Mouse (Mus musculus) kidney, adult 18-20 months (tissue): ENCODE measurements around the gene Plekhh1.

Experiments used
- DNase-seq: peaks from one replicate; pipeline ENCODE4 v3.0.0; 2021

Plekhh1 gene

DNA sequence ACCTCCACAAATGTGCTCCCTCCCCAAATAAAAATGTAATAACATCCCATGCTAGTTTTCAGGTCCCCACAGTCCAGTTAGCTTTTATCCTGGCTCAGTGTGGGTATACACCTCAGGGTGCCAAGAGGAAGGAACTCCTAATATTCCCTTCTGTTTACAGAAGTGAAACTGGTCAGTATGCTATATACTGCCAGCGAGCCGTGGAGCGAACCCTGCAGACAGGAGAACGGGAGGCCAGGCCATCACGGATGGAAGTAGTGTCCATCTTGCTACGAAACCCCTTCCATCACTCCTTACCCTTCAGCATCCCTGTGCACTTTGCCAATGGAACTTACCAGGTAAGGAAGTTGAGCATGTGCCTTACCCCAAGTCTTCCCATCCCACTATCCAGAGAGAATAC is 43.6 kb downstream of the Plekhh1 start:
- DNase-seq = no peak

DNA sequence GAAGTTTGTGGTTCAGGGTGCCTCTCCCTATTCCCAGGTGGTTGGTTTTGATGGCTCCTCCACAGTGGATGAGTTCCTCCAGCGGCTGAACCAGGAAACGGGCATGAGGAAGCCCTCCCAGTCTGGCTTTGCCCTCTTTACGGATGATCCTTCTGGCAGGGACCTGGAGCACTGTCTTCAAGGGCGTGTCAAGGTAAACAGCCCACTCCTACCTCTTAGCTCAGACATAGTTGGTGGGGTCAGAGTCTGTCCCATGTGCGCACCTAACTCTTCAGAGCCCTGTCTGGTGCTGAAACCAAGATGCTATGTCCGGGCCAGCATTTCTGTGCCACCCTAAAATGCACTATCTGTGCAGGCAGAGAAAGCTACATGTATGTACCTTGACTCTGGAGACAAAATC is 44.4 kb downstream of the Plekhh1 start:
- no peak for DNase-seq

DNA sequence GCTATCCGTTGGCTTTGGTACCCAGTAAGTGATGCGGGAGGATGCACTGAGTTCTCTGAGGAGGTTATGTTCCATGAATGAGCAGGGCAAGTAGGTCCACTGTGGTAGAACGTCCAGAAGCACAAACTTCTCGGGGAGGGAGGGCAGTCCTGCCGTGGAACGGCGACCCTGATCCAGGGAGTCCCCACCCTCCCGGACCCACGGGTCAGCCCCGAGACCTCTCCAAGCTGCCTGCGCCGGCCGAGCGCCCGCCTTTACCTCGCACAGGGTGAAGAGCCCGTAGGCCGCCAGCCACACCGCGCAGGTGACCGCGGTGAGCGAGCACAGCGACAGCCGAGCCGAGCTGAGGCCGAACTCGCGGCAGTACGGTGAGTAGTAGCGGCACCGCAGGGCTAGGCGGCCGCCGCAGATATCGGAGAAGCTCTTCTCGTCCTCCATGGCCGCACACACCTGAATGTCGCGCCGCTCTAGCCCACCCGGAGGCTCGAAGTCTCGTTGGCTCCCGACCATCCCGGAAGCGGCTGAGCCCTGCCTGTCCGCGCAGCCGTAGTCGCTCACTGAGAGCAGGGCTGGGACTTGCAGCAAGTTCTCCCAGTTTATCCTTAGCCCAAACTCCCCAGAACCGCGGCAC is 60.3 kb downstream of the Plekhh1 start, which contains the start of gene Pigh:
Gene Pigh, minus strand, starts transcription at position 470 of the 631 bp plus-strand sequence.
- DNase-seq = peak; percentile 85

DNA sequence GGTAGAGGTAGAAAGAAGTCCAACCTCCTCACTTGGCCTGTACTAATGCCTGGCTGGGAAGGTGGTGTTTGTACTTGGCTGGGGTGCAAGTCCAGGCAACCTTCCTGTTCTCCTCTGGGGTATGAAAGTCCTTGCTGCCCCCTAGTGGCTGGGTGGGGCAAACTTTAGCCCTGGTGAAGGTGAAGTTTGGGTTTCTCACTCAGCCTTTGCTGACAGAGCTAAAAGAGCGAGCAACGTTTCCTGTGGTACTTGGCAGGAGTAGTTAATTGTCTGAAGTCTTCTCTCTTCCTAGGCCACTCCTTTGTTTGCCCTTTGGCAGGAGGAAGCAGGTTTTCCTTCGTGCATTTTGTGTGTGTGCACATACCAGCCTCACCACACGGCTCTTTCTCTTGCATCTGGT is 63.6 kb downstream of the Plekhh1 start:
- DNase-seq = peak; percentile 78

DNA sequence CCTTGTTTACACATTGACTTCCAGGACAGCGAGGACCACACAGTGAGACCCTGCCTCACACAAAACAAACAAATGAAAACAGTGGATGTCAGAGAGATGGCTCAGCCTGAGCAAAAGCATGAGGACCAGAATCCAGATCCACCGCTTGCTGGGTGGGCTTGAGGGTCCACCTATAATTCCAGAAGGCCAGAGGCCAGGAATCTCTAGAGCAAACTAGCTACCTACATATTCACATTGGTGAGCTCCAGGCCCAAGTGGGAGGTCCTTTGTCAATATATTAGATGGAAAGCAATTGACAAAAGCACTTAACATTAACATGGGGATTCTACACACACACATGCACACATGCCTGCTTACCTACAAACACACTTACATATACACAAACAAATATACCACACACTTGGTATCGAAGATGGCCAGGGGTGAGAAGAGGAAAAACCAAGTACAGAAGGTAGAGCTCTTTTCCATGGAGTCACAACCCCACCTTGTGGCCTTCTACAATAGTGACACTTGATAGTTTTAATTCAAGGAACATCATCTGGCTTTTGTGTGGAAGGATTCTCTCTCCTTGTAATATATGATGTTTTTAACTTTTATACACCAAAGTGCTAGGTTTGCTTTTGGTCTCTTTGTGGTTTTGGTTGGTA is 68.3 kb downstream of the Plekhh1 start:
- DNase-seq = no peak

DNA sequence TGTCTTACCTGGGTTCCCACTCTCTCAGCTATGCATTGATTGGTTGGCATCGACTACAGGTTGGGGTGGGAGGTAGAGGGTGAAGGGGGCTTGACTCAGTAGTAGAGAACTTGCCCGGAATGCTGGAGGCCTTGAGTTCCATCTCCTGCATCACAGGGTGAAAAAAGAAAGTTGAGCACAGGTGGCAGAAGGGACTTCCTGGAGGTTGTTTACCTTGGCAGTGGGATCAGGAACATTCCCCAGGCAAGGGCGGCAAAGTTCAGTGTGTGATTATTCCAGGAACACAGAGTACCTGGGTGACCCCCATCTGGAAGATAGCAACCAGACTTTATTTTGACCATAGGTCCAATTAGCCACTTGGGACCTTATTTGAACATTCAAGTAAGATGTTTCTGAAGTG is 74.8 kb downstream of the Plekhh1 start:
- DNase-seq = peak; percentile 63

DNA sequence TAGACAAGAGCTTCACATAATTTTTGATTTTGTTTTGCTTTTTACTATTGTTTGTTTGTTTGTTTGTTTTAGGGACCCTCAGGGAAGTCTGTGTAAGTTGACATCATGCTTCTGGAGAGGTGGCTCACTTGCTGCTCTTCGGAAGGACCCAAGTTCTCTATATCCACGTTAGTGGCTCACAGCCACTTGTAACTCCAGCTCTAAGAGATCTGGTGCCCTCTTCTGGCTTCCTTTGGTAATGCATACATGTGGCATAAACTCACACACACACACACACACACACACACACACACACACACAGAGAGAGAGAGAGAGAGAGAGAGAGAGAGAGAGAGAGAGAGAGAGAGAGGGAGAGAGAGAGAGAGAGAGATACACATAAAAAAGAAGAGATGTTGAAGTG is 75.6 kb downstream of the Plekhh1 start:
- DNase-seq = no peak

DNA sequence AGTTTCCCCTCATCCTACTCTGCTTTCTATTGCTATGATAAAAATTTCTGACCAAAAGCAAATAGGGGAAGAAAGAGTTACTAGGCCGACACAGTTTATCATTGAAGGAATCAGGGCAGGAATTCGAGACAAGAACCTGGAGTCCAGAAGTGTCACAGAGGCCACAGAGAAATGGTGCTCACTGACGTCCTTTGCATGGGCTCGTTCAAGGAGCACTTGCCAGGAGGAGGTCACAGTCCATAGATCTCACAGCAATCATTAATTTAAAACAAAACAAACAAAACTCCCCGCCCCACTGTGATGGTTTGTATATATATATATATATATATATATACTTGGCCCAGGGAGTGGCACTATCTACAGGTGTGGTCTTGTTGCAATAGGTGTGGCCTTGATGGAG is 76.3 kb downstream of the Plekhh1 start:
- DNase-seq = no peak

DNA sequence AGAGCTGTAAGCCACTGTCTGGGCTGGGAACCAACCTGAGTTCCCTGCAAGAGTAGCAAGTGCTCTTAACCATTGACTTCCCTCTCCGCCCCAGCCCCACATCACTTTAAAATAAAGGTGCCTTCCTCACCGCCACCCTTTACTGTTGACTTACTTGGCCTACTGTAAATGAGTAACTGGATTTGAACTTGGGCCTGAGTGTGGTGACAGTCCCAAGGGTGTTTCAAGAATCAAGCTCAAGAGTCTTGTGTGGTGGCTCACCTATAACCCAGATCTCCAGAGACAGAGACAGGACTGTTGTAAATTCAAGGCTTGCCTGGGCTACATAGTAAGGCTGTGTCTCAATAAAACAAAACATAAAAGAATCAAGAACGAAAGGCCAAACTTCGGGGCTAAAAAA is 90.0 kb downstream of the Plekhh1 start:
- no peak for DNase-seq

DNA sequence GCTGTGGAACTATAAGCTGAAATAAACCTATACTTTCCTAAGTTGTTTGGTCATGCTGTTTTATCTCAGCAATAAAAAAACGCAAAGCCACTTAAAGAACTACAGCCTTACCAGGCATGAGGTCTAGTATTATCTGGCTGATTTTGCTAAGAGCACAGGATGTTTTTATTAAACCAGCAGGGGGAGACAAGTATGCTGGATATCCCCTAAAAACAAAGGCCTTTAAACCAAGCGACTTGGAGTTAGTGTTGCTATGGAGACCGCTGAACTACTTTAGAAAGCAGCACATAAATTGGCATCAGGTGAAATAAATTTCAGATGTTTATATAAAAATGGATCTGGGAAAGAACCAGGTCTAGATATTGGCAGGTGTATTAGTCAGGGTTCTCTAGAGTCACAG is 93.9 kb downstream of the Plekhh1 start:
- DNase-seq = no peak

DNA sequence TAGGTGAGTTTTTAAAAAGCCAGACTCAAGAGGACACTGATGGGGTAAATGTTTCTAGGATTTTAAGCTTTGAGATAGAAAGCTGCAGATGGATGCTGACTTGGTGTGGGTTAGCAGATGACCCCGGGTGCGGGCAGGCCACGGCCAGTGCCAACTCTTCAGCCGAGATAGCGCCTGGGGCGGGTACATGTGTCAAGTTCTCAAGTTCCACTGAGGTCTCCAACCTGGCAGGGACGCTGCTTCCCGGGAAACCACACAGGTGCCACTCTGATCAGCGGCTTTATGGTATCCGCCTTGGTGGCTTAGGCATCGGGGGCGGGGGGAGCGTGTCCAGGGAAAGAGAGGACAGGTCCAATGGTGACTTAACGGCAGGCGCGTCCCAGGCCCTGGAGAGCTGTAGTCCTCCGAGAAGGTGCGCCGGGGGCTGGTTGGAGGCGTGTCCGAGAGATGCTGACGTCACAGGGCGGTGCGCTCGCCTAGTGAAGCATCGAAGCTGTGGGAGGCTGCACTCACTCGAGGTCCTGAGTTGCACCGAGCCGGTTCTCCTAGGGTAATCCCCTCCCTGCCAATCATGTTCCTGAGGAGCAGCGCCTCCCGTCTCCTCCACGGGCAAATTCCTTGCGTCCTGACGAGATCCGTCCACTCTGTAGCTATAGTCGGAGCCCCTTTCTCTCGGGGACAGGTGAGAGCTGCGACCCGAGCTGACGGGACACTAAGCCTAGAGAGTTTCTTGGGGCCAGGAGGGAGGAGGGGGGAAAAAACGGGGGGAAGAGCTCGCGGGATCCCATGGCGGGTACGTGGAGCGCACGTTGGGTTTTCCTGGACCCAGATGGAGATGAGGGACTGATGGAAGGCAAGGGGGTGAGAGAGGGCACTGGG is 101.6 kb downstream of the Plekhh1 start, which contains the start of gene Arg2:
Gene Arg2, plus strand, starts transcription at position 479 of the 879 bp plus-strand sequence.
- DNase-seq = peak; percentile 86
